Mouse (Mus musculus): ENCODE results near the gene C2cd2l.

DNA sequence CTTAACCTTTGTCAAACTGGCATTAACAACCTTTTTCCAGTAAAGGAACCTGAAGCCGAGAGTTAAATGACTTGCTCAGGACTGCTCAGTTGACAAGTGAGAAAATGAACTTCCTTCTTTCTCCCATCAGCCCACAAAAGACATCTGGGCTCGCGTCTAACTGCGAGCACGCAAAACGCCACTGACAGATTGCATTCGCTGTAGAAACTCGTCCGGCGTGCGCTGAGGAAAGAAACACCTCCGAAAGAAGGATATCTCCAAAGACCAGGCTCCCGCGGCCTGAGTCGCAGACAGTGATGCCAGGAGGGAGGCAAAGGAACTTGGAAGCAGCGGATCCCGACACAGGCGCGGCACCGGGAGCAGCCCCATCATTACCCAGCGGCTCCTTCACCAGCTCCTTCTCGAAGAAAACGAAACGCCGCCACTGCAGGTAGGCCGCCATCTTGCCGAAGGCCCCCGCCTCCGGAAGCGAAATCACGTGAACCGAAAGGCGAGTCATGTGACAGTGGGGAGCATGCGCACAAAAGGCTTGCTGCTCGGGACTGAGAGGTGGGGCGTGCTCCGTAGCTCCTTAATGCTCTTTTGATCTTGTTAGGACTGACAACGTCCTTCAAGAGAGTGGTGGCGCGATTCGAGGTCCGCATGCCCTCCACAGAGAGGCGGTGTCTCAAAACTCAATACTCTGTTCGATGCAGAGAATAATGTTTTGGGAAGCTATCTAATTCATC is 41.3 kb upstream of the C2cd2l start, which contains the start of gene Vps11:
- TF ChIP-seq CTCF (IDR thresholded peaks at IDR 0.05; ENCODE audit: low read depth, low read length) (no peak), GATA1 (IDR thresholded peaks at IDR 0.05; ENCODE audit: borderline replicate concordance, low read length) (no peak)
